Mouse (Mus musculus): ENCODE measurements around the gene Rilp. TPM values are rescaled to one million over a fixed set of nuclear protein-coding genes. Genes with fewer than 3 reads are reported as not detected.

The Rilp gene
- polyA plus RNA-seq, 1 experiment = 1.6 TPM

DNA sequence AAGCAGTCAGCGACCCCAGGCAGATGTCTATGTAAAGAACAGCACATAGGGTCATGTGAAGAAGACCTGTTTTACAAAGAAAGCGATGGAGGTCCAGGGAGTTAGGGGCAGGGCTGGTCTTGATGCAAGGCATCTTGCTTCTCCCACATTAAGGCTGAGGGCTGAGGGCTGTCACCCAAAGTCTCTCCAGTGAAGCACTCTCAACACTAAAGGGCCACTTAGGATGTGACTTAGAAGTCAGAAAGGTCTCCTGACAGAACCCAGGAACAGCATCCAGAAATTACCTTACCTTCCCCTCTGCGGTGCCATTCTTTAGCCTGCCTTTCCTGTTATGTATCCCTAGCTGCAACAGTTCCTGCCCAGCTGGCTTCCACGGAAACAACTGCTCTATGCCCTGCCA lies 11.7 kb downstream of the Rilp start:
- WGBS = 90% methylated on average over 4 of the region's 4 CpGs
- Histone ChIP-seq H3K4me3 (ENCODE audit: extremely low read depth, insufficient read depth, insufficient read length) (no peak overlapping the region), H3K27ac (ENCODE audit: insufficient read depth, low read length) (no peak overlapping the region), H3K27me3 (ENCODE audit: control insufficient read depth, insufficient read depth, low read length) (no peaks in the 10 kb centered on the region), H3K4me1 (ENCODE audit: control insufficient read depth, insufficient read depth, insufficient read length) (0 out of 2 replicates have a peak, but pooled peaks cover 1% of the 10 kb centered on the region), H3K36me3 (ENCODE audit: control insufficient read depth, insufficient read depth, low read length) (no peaks in the 10 kb centered on the region)
- DNase-seq (ENCODE audit: low read depth in 1 of 2, low spot score in 2 of 2) = no peak
- TF ChIP-seq CTCF (IDR thresholded peaks at IDR 0.05; ENCODE audit: extremely low read depth, insufficient read depth, insufficient read length, insufficient replicate concordance) = no peak
- no peak for TF ChIP-seq POLR2A (IDR thresholded peaks at IDR 0.05; ENCODE audit: low read depth, low read length)

DNA sequence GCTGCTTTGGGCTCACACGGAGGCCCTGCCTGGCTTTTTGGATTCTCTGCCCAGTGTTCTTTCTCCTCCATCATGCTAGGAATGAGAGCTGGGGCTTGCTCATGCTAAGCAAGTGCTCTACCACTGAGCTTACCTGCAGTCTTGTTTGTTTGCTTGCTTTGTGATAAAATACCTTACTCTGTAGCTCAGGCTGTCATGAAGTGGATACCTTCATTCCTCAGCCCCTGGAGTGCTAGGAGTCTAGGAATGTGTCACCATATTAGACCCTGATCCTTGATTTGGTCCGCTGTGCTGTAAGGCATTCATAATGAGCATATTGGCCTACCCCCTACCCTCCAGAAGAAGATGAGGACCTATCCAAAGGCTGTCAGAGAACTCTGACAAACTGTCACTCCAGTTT lies 12.9 kb downstream of the Rilp start:
- no peaks in the 10 kb centered on the region for H3K36me3 ChIP-seq (ENCODE audit: control insufficient read depth, insufficient read depth, low read length)
- WGBS = 92% methylated on average over 2 of the region's 2 CpGs

DNA sequence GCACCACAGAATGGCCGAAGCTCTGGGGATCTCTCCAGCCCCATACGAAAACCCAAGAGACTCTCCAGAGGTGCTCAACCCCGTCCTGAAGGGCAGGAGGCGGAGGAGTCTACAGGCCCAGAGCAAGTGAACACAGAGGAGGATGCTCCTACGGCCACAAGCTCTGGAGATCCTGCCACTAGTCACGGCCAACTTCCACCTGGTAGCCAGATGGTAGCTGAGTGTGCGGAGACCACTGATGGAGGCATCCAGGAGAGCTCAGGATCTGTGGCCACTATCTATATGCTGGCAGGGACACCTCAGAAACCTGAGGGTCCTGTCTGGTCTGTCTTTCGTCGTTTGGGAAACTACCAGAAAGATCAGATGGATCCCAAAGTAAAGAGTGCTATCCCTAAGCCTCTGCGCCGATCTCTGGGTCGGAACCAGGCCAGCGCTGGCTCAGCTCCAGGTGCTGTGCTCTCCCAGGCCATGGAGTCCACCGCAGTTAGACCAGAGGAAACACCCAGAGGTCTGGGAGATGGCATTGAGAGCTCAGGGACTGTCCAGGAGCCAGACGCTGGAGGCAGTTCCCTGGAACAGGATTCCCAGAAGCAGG lies 15.7 kb downstream of the Rilp start:
- Histone ChIP-seq H3K4me3 (ENCODE audit: extremely low read depth, insufficient read depth, insufficient read length) (no peak overlapping the region), H3K27ac (ENCODE audit: insufficient read depth, low read length) (no peak overlapping the region), H3K27me3 (ENCODE audit: control insufficient read depth, insufficient read depth, low read length) (no peaks in the 10 kb centered on the region), H3K36me3 (ENCODE audit: control insufficient read depth, insufficient read depth, low read length) (no peaks in the 10 kb centered on the region), H3K4me1 (ENCODE audit: control insufficient read depth, insufficient read depth, insufficient read length) (0 out of 2 replicates have a peak, but pooled peaks cover 4% of the 10 kb centered on the region)
- DNase-seq (ENCODE audit: low read depth in 1 of 2, low spot score in 2 of 2) = no peak
- no peak for TF ChIP-seq POLR2A (IDR thresholded peaks at IDR 0.05; ENCODE audit: low read depth, low read length)
- no peak for TF ChIP-seq CTCF (IDR thresholded peaks at IDR 0.05; ENCODE audit: extremely low read depth, insufficient read depth, insufficient read length, insufficient replicate concordance)
- WGBS = 89% methylated on average over 15 of the region's 15 CpGs

More for the DNA sequence above, 12.9 kb downstream of the Rilp start:
- no peak for TF ChIP-seq CTCF (IDR thresholded peaks at IDR 0.05; ENCODE audit: extremely low read depth, insufficient read depth, insufficient read length, insufficient replicate concordance)
- no peak for TF ChIP-seq POLR2A (IDR thresholded peaks at IDR 0.05; ENCODE audit: low read depth, low read length)
- no peak for DNase-seq (ENCODE audit: low read depth in 1 of 2, low spot score in 2 of 2)
- Histone ChIP-seq H3K27me3 (ENCODE audit: control insufficient read depth, insufficient read depth, low read length) (no peaks in the 10 kb centered on the region), H3K4me1 (ENCODE audit: control insufficient read depth, insufficient read depth, insufficient read length) (0 out of 2 replicates have a peak, but pooled peaks cover 4% of the 10 kb centered on the region), H3K27ac (ENCODE audit: insufficient read depth, low read length) (no peak overlapping the region), H3K4me3 (ENCODE audit: extremely low read depth, insufficient read depth, insufficient read length) (no peak overlapping the region)

DNA sequence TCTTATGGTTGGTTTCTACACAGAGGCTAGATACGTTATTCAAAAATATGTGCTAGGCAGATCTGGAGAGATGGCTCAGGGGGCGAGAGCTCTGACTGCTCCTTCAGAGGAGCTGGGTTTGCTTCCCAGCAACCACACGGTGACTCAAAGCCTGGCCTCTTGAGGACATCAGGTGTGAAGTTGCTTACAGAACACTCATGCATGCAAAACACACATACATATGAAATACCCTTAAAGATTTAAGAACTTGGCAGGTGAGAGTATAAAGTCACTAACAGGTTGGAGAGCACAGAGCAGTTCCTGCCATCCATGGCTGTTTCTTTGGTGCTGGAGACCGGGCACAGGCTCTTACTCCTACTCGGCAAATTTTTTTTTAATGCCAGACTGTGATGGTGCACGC lies 17.0 kb downstream of the Rilp start:
- Histone ChIP-seq H3K36me3 (ENCODE audit: control insufficient read depth, insufficient read depth, low read length) (no peaks in the 10 kb centered on the region), H3K27me3 (ENCODE audit: control insufficient read depth, insufficient read depth, low read length) (no peaks in the 10 kb centered on the region), H3K4me3 (ENCODE audit: extremely low read depth, insufficient read depth, insufficient read length) (no peak overlapping the region), H3K27ac (ENCODE audit: insufficient read depth, low read length) (no peak overlapping the region), H3K4me1 (ENCODE audit: control insufficient read depth, insufficient read depth, insufficient read length) (0 out of 2 replicates have a peak, but pooled peaks cover 4% of the 10 kb centered on the region)
- 63% methylated on average over 6 of the region's 6 CpGs for WGBS
- DNase-seq (ENCODE audit: low read depth in 1 of 2, low spot score in 2 of 2) = no peak
- no peak for TF ChIP-seq POLR2A (IDR thresholded peaks at IDR 0.05; ENCODE audit: low read depth, low read length)

DNA sequence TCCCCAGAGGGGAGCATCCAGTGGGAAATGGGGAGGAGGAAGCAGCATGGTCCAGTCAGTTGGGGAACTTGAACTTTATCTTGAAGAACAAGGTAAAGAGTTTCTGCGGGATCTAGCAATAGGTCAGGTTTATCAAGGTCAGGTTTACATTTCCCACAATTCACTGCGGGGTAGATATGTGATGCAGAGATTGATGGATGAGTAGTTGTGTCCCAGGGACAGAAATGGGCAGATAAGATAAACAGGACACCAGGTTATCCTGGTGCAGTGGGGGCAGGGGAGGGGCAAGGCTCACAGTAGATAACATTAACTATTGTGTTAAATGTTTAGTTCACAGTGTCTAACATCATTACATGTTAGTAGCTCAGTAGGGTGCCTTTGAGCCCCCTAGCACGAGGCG lies 19.9 kb downstream of the Rilp start:
- TF ChIP-seq POLR2A (IDR thresholded peaks at IDR 0.05; ENCODE audit: low read depth, low read length) = no peak
- TF ChIP-seq CTCF (IDR thresholded peaks at IDR 0.05; ENCODE audit: extremely low read depth, insufficient read depth, insufficient read length, insufficient replicate concordance) = no peak
- WGBS = 89% methylated on average over 4 of the region's 4 CpGs
- Histone ChIP-seq H3K4me3 (ENCODE audit: extremely low read depth, insufficient read depth, insufficient read length) (no peak overlapping the region), H3K27ac (ENCODE audit: insufficient read depth, low read length) (no peak overlapping the region), H3K27me3 (ENCODE audit: control insufficient read depth, insufficient read depth, low read length) (no peaks in the 10 kb centered on the region), H3K4me1 (ENCODE audit: control insufficient read depth, insufficient read depth, insufficient read length) (peaks cover 12% of the 10 kb centered on the region; the same call in 1 of the 2 replicates), H3K36me3 (ENCODE audit: control insufficient read depth, insufficient read depth, low read length) (no peaks in the 10 kb centered on the region)
- no peak for DNase-seq (ENCODE audit: low read depth in 1 of 2, low spot score in 2 of 2)

DNA sequence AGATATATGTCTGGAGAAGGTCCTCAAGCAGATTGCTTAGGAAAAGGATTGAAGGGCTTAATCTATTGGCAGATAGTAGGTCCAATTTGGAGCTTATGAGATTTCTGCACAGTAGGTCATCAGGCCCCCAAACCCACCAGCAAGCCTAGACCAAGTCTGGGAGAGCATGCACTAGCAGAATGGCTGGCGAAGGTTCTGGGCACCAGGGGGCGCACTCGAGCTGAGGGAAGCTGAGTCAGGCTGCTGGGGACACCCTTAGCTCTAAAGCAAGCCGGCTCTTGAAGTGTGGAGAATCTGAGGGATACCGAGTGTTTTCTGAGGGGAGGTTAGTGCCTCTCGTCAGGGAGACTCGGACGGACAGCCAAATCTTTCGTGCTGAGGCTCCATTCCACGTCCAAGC lies 20.4 kb downstream of the Rilp start:
- no peak for TF ChIP-seq POLR2A (IDR thresholded peaks at IDR 0.05; ENCODE audit: low read depth, low read length)
- TF ChIP-seq CTCF (IDR thresholded peaks at IDR 0.05; ENCODE audit: extremely low read depth, insufficient read depth, insufficient read length, insufficient replicate concordance) = peak; percentile 98
- DNase-seq (ENCODE audit: low read depth in 1 of 2, low spot score in 2 of 2) = peak in 1 of 2 experiments; percentile 96
- peak overlapping the region; percentile 90 for H3K27ac ChIP-seq (ENCODE audit: insufficient read depth, low read length)
- H3K4me3 ChIP-seq (ENCODE audit: extremely low read depth, insufficient read depth, insufficient read length) = peak overlapping the region; percentile 67
- no peaks in the 10 kb centered on the region for H3K36me3 ChIP-seq (ENCODE audit: control insufficient read depth, insufficient read depth, low read length)
- 0% methylated on average over 10 of the region's 10 CpGs for WGBS
- no peaks in the 10 kb centered on the region for H3K27me3 ChIP-seq (ENCODE audit: control insufficient read depth, insufficient read depth, low read length)
- H3K4me1 ChIP-seq (ENCODE audit: control insufficient read depth, insufficient read depth, insufficient read length) = peaks cover 17% of the 10 kb centered on the region

DNA sequence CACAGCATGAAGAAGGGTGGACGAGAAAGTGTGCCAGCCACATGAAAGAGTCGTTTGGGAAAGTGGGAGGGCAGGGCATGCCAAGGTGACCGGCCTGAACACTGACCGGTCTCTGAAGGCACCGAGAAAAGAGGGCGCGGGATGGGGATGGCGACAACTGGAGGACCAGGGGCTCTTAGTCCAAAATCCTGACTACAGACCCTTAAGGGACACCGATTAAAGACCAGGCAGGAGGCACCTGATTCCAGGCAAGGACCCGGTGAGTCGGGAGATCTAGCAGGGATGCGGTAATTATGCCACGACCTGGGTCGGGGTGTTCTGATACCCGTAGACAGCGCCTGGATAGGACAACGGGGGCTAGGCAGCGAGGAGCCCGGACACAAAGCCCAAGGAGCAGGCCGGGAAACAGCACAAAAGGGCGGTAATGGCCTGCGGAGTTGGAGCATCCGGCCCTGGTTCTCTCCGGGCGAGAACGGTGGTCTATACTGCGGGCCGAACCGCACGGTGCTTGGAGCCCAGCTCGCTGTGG lies 21.0 kb downstream of the Rilp start:
- TF ChIP-seq POLR2A (IDR thresholded peaks at IDR 0.05; ENCODE audit: low read depth, low read length) (no peak), CTCF (IDR thresholded peaks at IDR 0.05; ENCODE audit: extremely low read depth, insufficient read depth, insufficient read length, insufficient replicate concordance) (no peak)
- no peaks in the 10 kb centered on the region for H3K27me3 ChIP-seq (ENCODE audit: control insufficient read depth, insufficient read depth, low read length)

More for the DNA sequence above, 21.0 kb downstream of the Rilp start:
- WGBS = under 1% methylated on average over 31 of the region's 31 CpGs
- Histone ChIP-seq H3K27ac (ENCODE audit: insufficient read depth, low read length) (peak overlapping the region; percentile 90), H3K4me1 (ENCODE audit: control insufficient read depth, insufficient read depth, insufficient read length) (peaks cover 17% of the 10 kb centered on the region), H3K36me3 (ENCODE audit: control insufficient read depth, insufficient read depth, low read length) (no peaks in the 10 kb centered on the region), H3K4me3 (ENCODE audit: extremely low read depth, insufficient read depth, insufficient read length) (peak overlapping the region; percentile 67)
- peak in 1 of 2 experiments; percentile 31 for DNase-seq (ENCODE audit: low read depth in 1 of 2, low spot score in 2 of 2)

Data from spleen, adult 2 months (tissue).